Mouse (Mus musculus) forebrain, embryonic 13.5 days (tissue): Measurements from ENCODE around the gene Emg1. TPM values are rescaled to one million over a fixed set of nuclear protein-coding genes. Genes with fewer than 3 reads are reported as not detected.

ENCODE experiments used
- ATAC-seq: fragments of 200-750 bp; cut with Nextera tagmentation; 2 replicates; pipeline ENCODE4 v1.8.0; 2017
- H3K27ac ChIP-seq: fragments of 300-500 bp; sonication (generic); 2 replicates; pipeline ENCODE4 v1.5.1; 2015; ENCODE audit warnings: inconsistent platforms, mild to moderate bottlenecking, moderate library complexity
- H3K27me3 ChIP-seq: fragments of 300-500 bp; sonication (generic); 2 replicates; pipeline ENCODE4 v1.6.1; 2015; ENCODE audit warnings: mild to moderate bottlenecking, inconsistent platforms
- H3K36me3 ChIP-seq: fragments of 300-500 bp; sonication (generic); 2 replicates; pipeline ENCODE4 v1.6.1; 2015; ENCODE audit warnings: mild to moderate bottlenecking, inconsistent platforms; ENCODE audit not compliant: poor library complexity, severe bottlenecking
- H3K4me1 ChIP-seq: fragments of 300-500 bp; sonication (generic); 2 replicates; pipeline ENCODE4 v1.6.1; 2015; ENCODE audit warnings: inconsistent platforms
- H3K4me2 ChIP-seq: fragments of 300-500 bp; sonication (generic); 2 replicates; pipeline ENCODE4 v1.6.1; 2015; ENCODE audit warnings: inconsistent platforms, mild to moderate bottlenecking, moderate library complexity
- H3K4me3 ChIP-seq: fragments of 300-500 bp; sonication (generic); 2 replicates; pipeline ENCODE4 v1.5.1; 2015; ENCODE audit warnings: mild to moderate bottlenecking, inconsistent platforms
- H3K9ac ChIP-seq: fragments of 300-500 bp; sonication (generic); 2 replicates; pipeline ENCODE4 v1.6.1; 2015; ENCODE audit warnings: mild to moderate bottlenecking, inconsistent platforms
- H3K9me3 ChIP-seq: fragments of 300-500 bp; sonication (generic); replicated peaks from 2 replicates; pipeline ENCODE4 v1.6.1; 2016; ENCODE audit warnings: inconsistent platforms
- WGBS: fragments of 180-500 bp; shearing (Covaris S2); methylation state at CpG from one replicate; pipeline ENCODE4 v1.1.7; 2015; 5-methylcytosine and 5-hydroxymethylcytosine counted together
- polyA plus RNA-seq: library from polyadenylated mRNA; unstranded; fragments of >200 nt; fragmentation: Nextera tagmentation; extraction: Ambion mirVana; gene quantifications from 2 replicates; pipeline ENCODE4 v1.2.1, GENCODE M21; 2015

The Emg1 gene
- polyA plus RNA-seq, 1 experiment from 2014 or later: 209 TPM

GRCm38 (mm10) chr6:124738511-124739023 is 26.6 kb upstream of the Emg1 start, which contains the start of gene Ptpn6:
Gene Ptpn6 (minus strand): TSS chr6:124738714.
- 29% methylated on average over 15 of the region's 15 CpGs for WGBS
- Histone ChIP-seq H3K4me3 (0 out of 2 replicates have a peak within 1 kb of the TSS, but pooled peaks have one; percentile 67), H3K27ac (peak within 1 kb of the TSS; percentile 100; the same call in 1 of the 2 replicates), H3K4me2 (peak within 1 kb of the TSS; percentile 78), H3K9me3 (no peaks in the 10 kb centered on the region), H3K9ac (peak within 1 kb of the TSS; percentile 14; the same call in 1 of the 2 replicates), H3K4me1 (peaks cover 34% of the 10 kb centered on the region), H3K27me3 (no peaks in the 10 kb centered on the region), H3K36me3 (peaks cover 22% of the 10 kb centered on the region)
- ATAC-seq: no peak

- Histone ChIP-seq H3K36me3 (0 out of 2 replicates have a peak, but pooled peaks cover 9% of the 10 kb centered on the region), H3K4me2 (no peak overlapping the region), H3K9me3 (no peaks in the 10 kb centered on the region), H3K9ac (no peak overlapping the region), H3K4me3 (no peak overlapping the region), H3K4me1 (peaks cover 26% of the 10 kb centered on the region), H3K27me3 (no peaks in the 10 kb centered on the region), H3K27ac (no peak overlapping the region)
- no peak for ATAC-seq
- 92% methylated on average over 11 of the region's 11 CpGs for WGBS
Observed at GRCm38 (mm10) chr6:124737040-124737439, 25.1 kb upstream of the Emg1 start.

GRCm38 (mm10) chr6:124734417-124734816 is 22.4 kb upstream of the Emg1 start:
- Histone ChIP-seq H3K4me2 (no peak overlapping the region), H3K4me3 (no peak overlapping the region), H3K27me3 (no peaks in the 10 kb centered on the region), H3K36me3 (0 out of 2 replicates have a peak, but pooled peaks cover 9% of the 10 kb centered on the region), H3K9me3 (no peaks in the 10 kb centered on the region), H3K4me1 (peaks cover 13% of the 10 kb centered on the region), H3K27ac (no peak overlapping the region), H3K9ac (no peak overlapping the region)
- ATAC-seq: no peak
- 85% methylated on average over 3 of the region's 3 CpGs for WGBS

GRCm38 (mm10) chr6:124732476-124733370 is 20.7 kb upstream of the Emg1 start:
- no peak overlapping the region for H3K4me2 ChIP-seq
- 56% methylated on average over 19 of the region's 19 CpGs for WGBS
- H3K36me3 ChIP-seq: no peaks in the 10 kb centered on the region
- ATAC-seq: no peak
- no peak overlapping the region for H3K9ac ChIP-seq
- no peaks in the 10 kb centered on the region for H3K9me3 ChIP-seq
- H3K4me3 ChIP-seq: no peak overlapping the region
- no peaks in the 10 kb centered on the region for H3K4me1 ChIP-seq
- no peaks in the 10 kb centered on the region for H3K27me3 ChIP-seq
- H3K27ac ChIP-seq: no peak overlapping the region

- Histone ChIP-seq H3K27me3 (no peaks in the 10 kb centered on the region), H3K27ac (no peak overlapping the region), H3K4me2 (no peak overlapping the region), H3K36me3 (no peaks in the 10 kb centered on the region), H3K4me1 (no peaks in the 10 kb centered on the region), H3K9ac (no peak overlapping the region), H3K4me3 (no peak overlapping the region), H3K9me3 (no peaks in the 10 kb centered on the region)
- no peak for ATAC-seq
- WGBS: 90% methylated on average over 7 of the region's 7 CpGs
Observed at GRCm38 (mm10) chr6:124731038-124731437, 19.1 kb upstream of the Emg1 start.

GRCm38 (mm10) chr6:124729850-124730705 is 18.1 kb upstream of the Emg1 start:
- no peak overlapping the region for H3K27ac ChIP-seq
- H3K9me3 ChIP-seq: no peaks in the 10 kb centered on the region
- ATAC-seq: no peak
- no peaks in the 10 kb centered on the region for H3K27me3 ChIP-seq
- H3K4me3 ChIP-seq: no peak overlapping the region
- H3K4me1 ChIP-seq: no peaks in the 10 kb centered on the region
- H3K9ac ChIP-seq: no peak overlapping the region
- no peaks in the 10 kb centered on the region for H3K36me3 ChIP-seq
- no peak overlapping the region for H3K4me2 ChIP-seq
- WGBS: 89% methylated on average over 7 of the region's 8 CpGs

GRCm38 (mm10) chr6:124728621-124729020 is 16.6 kb upstream of the Emg1 start:
- H3K9me3 ChIP-seq: no peaks in the 10 kb centered on the region
- H3K4me3 ChIP-seq: no peak overlapping the region
- H3K36me3 ChIP-seq: no peaks in the 10 kb centered on the region
- H3K27me3 ChIP-seq: no peaks in the 10 kb centered on the region
- H3K4me1 ChIP-seq: no peaks in the 10 kb centered on the region
- H3K27ac ChIP-seq: no peak overlapping the region
- ATAC-seq: no peak
- no peak overlapping the region for H3K4me2 ChIP-seq
- WGBS: 90% methylated on average over 10 of the region's 10 CpGs
- H3K9ac ChIP-seq: no peak overlapping the region

- Histone ChIP-seq H3K4me3 (no peak overlapping the region), H3K4me1 (no peaks in the 10 kb centered on the region), H3K9ac (no peak overlapping the region), H3K36me3 (no peaks in the 10 kb centered on the region), H3K9me3 (no peaks in the 10 kb centered on the region), H3K4me2 (no peak overlapping the region), H3K27me3 (no peaks in the 10 kb centered on the region), H3K27ac (no peak overlapping the region)
- no peak for ATAC-seq
- 89% methylated on average over 10 of the region's 10 CpGs for WGBS
Observed at GRCm38 (mm10) chr6:124724472-124724871, 12.5 kb upstream of the Emg1 start.

- H3K27me3 ChIP-seq: no peaks in the 10 kb centered on the region
- H3K9ac ChIP-seq: no peak overlapping the region
- WGBS: 83% methylated on average over 8 of the region's 8 CpGs
- no peak overlapping the region for H3K4me3 ChIP-seq
- H3K9me3 ChIP-seq: no peaks in the 10 kb centered on the region
- no peaks in the 10 kb centered on the region for H3K36me3 ChIP-seq
- no peak overlapping the region for H3K4me2 ChIP-seq
- H3K27ac ChIP-seq: no peak overlapping the region
- no peak for ATAC-seq
- H3K4me1 ChIP-seq: no peaks in the 10 kb centered on the region
Observed at GRCm38 (mm10) chr6:124723541-124723940, 11.6 kb upstream of the Emg1 start.

- H3K9me3 ChIP-seq: no peaks in the 10 kb centered on the region
Observed at GRCm38 (mm10) chr6:124722876-124723473, 11.0 kb upstream of the Emg1 start.

GRCm38 (mm10) chr6:124720904-124721303 is 8.9 kb upstream of the Emg1 start:
- H3K27ac ChIP-seq: no peak overlapping the region
- H3K4me1 ChIP-seq: no peaks in the 10 kb centered on the region; the same call in 1 of the 2 replicates
- H3K36me3 ChIP-seq: peaks cover 22% of the 10 kb centered on the region
- ATAC-seq: no peak
- no peaks in the 10 kb centered on the region for H3K27me3 ChIP-seq
- no peak overlapping the region; the same call in 1 of the 2 replicates for H3K9ac ChIP-seq
- no peak overlapping the region for H3K4me3 ChIP-seq
- 61% methylated on average over 11 of the region's 11 CpGs for WGBS
- H3K9me3 ChIP-seq: no peaks in the 10 kb centered on the region
- H3K4me2 ChIP-seq: no peak overlapping the region

More at GRCm38 (mm10) chr6:124722876-124723473, 11.0 kb upstream of the Emg1 start:
- Histone ChIP-seq H3K4me3 (no peak overlapping the region), H3K27me3 (no peaks in the 10 kb centered on the region), H3K9ac (no peak overlapping the region), H3K27ac (no peak overlapping the region), H3K4me1 (no peaks in the 10 kb centered on the region), H3K4me2 (no peak overlapping the region), H3K36me3 (peaks cover under 1% of the 10 kb centered on the region; the same call in 1 of the 2 replicates)
- WGBS: 76% methylated on average over 6 of the region's 6 CpGs
- ATAC-seq: no peak
